Mouse (Mus musculus) ES-Bruce4 (cell line): ENCODE measurements around the gene Myo1d.

Source experiments
- CTCF ChIP-seq: IDR thresholded peaks from one replicate; pipeline ENCODE4 v1.8.1; 2011; ENCODE audit warnings: low read depth, low read length
- EP300 ChIP-seq: IDR thresholded peaks from 2 replicates; pipeline ENCODE4 v1.6.1; 2011; ENCODE audit warnings: low read depth, low read length; ENCODE audit not compliant: insufficient read depth

GRCm38 (mm10) chr11:80794290-80794689 lies 14.5 kb upstream of the Myo1d start:
- TF ChIP-seq CTCF, result no peak
- TF ChIP-seq EP300, result no peak
